Mouse (Mus musculus): ENCODE measurements around the gene D230025D16Rik.
A peak's percentile ranks its signal among the peaks of the same experiment; 100 is the strongest.

Gene D230025D16Rik

DNA sequence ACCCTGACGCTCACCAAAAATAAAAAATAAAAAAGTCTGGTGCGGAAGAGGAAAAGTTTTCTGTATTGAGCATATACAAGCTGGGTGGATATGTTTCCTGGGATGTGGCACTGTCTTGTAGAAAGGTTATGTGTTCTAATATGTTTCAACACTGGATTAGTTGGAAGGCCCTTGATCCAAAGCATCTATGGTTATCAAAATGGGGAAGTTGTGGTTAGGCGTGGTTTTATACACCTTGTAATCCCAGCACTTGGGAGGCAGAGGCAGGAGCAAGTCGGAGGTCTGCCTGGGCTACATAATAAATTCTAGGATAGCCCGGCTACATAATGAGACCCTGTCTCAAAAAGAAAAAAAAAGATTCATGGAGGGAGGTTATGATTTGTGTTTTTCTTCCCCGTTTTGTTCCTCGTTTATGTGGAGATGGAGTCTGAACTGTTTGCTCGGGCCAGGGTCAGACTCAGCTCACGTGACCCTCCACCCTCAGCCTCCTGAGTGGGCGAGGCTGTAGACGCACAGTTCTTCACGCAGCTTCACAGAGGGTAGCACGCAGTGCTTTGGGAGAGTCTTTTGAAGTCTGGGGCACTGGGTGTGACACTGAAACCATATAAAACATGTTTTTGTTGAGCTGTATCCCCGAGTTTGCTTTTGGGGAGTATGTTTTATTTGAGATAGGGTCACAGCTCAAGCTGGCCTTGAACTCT, 12.6 kb downstream of the D230025D16Rik start:
- no peak for DNase-seq

DNA sequence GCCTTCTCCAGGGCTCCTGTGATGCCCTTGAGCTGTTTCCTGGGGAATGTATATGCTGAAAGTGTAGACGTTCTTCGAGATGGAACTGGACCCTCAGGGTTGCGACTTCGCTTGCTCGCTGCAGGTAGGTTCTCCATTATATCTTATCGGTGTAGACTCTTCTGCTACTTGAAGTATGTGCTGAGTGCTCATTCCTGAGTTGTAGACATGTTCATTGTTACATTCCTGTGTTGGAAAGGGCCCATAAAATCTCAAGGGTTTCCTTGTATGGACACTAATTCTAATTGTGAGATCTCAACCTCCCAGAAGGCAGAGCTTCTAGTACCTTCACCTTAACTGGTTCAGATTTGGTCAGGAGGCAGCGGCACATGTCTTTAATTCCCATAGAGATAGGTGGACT, 16.1 kb downstream of the D230025D16Rik start:
- no peak for DNase-seq

DNA sequence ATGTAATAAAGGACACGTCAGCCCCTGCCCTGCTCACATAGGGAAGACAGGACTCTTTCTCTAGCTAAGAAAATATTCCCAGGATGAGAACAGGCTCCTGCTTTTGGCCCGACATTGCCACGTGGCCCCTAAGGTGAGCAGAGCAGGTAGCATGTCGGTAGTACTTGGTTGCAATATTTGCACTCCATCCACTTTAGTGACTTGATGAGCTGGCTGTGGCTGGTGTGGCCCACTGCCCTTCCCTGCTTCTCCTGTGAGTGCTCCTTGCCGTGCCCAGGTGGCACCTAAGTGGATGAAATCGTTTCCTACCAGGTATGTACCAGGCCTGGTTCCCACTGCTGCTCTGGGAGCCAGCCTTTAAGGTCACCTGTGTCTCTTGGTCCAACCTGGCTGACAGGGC, 27.0 kb downstream of the D230025D16Rik start:
- no peak for DNase-seq

GRCm38 (mm10) chr8:105252680-105253537, 28.0 kb downstream of the D230025D16Rik start:
- DNase-seq, result no peak

DNA sequence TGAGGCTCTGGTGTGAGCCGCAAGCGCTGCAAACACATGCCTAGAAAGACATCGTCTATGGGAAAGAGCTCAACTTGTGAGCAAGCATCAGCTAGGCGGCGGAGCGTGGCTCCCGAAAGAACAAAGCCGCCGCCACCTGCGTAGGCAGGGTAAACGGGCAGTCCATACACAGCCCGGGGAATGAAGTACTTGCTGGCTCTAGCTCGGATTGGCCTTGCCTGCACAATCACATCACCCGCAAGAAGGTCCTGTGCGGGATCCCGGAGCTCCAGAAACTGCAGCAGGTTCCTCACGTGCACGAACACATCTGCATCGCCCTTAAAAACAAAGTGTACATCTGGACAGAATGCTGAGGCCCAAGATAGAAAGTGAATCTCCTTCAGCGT, 28.8 kb downstream of the D230025D16Rik start:
- DNase-seq, result no peak

- peak; percentile 84 to 93 for DNase-seq
Observed at GRCm38 (mm10) chr8:105254152-105254965, 29.4 kb downstream of the D230025D16Rik start.

- DNase-seq, result peak in 1 of 2 experiments; percentile 25
Observed at GRCm38 (mm10) chr8:105254966-105255350, 30.0 kb downstream of the D230025D16Rik start, which contains the start of gene B3gnt9. Gene B3gnt9, minus strand, starts transcription at chr8:105255153.

DNA sequence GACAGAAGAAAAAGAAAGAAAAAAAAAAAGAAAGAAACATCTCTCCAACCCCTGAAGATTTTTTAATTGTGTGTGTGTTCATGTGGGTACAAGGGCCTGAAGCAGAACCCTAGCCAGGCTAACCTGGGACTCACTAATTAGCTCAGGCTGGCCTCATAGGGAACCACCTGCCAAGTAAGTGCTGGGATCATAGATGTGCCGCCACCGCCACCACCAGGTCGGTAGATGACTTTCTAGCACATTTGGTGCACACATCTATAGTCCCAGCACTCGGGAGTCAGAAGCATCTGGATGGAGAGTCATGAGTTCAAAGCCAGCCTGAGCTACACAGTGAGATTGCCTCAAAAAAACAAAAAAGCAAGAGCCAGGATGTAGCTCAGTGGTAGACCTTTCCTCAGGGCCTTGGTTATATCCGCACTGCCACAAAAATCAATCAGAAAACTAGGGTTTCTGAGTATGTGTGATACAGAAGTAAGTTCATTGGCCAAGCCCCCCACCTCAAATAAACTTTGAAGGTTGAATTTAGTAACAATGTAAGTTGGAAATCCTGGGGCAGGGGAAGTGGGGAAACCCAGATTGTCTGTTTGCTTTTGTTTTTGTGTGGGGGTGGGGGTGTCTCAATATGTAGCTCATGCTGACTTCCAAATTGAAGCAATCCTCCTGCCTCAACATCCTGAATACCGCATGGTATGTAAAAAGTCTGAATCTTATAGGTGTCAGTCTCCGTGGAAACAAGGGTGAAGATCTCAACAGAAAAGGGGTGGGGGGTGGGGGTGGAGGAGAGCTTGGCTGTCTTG, 32.6 kb downstream of the D230025D16Rik start:
- DNase-seq, result no peak

DNA sequence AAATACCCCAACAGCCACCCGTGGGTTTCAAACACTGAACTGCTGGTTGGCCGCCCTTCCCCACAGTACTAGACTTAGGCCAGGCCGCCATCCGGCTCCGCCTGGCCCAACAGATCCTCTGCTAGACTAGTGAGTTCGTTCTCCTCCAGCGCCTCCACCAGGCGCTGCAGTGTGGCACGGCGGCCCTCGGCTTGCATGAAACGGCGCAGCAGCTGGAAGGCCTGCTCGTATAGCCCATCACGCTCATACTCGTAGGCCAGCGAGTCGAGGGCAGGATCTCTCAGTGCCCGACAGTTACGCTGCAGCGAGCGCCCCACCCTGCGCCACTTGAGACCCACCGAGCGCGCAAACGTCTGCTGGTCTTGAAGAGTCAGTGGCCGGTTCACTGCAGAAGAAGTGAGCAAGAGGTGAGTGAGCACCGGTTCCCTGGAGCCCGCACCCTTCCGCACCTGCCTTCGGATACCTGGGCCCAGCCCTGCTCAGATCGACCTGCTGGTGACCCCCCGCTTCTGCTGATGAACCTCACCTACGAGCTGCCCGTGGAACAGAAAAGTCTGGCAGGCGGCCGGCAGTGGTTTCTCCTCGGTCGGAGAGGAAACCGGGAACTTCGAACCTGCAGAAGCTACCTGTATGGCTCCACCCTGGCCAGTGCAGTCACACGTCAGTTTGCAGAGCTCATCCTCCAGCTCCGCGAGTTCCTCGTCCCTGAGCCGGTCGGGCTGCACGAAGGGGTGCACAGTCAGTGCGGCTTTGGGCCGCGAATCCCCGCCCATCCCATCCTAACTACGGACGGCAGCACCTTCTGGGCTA, 34.2 kb downstream of the D230025D16Rik start:
- peak; percentile 36 to 52 for DNase-seq

GRCm38 (mm10) chr8:105259721-105260320, 34.9 kb downstream of the D230025D16Rik start:
- DNase-seq, result peak; percentile 81 to 86

- DNase-seq, result no peak
Observed at GRCm38 (mm10) chr8:105260371-105261099, 35.6 kb downstream of the D230025D16Rik start.

DNA sequence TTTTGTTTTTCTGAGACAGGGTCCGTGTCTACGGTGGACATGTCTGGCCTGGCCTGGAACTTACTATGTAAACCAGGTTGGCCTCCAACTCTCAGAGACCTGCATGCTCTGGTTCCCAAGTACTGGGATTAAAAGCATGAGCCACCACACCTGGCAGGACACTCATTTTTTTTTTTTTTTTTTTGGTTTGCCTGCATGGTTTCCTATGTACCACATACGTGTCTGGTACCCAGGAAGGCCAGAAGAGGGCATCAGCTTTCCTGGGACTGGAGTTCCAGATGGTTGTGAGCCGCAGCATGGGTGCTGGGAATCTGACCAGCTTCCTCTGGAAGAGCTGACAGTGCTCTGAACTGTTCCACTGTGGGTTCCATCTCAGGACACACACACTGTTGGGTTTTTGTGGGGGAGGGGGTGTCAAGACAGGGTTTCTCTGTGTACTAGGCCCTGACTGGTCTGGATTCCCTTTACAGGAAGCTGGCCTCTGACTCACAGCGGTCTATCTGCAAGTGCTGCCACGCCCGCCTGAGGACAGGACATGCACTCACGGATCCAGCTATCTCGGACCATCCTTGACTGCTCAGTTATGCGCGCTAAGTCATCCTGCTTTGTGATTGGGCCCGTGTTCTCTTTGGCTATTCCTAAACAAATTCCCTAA, 36.5 kb downstream of the D230025D16Rik start:
- DNase-seq, result no peak

DNA sequence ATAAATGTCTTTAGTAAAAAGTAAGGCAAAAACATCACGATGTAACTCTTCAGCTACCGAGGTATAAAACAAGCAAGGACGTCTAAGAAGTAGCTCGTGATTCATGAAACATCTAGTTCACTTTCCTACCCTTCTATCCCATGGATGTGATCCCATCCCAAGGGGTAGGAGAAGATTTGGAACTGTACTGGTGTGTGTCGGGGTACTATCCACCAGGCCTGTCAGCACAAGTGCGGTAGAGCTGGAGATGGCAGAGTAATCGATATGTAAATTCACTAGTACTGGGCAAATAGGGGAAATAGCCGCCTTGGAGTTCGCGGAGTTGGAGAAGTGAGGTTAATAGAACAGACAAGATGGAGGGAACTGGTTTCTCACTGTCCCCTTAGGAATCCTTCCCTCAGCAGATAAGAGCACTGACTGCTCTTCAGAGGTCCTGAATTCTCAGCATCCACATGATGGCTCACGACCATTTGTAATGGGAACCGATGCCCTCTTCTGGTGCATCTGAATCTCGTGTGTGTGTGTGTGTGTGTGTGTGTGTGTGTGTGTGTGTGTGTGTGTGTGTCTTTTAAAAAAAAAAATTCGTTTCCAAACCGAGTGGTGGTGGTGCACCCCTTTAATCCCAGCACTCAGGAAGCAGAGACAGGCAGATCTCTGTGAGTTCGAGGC, 38.4 kb downstream of the D230025D16Rik start:
- DNase-seq, result peak in 1 of 2 experiments; percentile 11

- DNase-seq, result peak; percentile 64 to 78
Observed at GRCm38 (mm10) chr8:105264024-105264982, 39.4 kb downstream of the D230025D16Rik start, which contains the start of the genes Tradd and Fbxl8. Gene Tradd, minus strand, starts transcription at chr8:105264609. Gene Fbxl8, plus strand, starts transcription at chr8:105264648.

- DNase-seq, result no peak
Observed at GRCm38 (mm10) chr8:105265128-105265527, 40.2 kb downstream of the D230025D16Rik start.

DNA sequence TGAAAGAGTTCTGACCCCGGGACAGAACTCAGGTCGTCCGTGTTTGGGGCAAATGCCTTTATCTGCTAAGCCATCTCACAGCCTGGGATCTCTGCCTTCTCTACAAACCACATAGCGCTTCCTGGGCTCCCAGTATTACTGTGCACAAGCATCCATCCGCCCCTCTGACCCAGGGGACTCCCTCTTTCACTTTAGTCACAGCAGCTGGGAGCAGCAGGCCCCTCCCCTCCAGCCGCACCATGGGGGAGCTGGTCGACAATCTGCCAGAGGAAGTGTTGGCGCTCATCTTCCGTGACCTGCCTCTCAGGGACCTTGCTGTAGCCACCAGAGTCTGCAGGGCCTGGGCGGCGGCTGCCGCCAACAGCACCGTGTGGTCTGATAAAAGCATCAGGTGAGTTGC, 41.8 kb downstream of the D230025D16Rik start:
- DNase-seq, result peak in 1 of 2 experiments; percentile 9

- peak; percentile 48 to 64 for DNase-seq
Observed at GRCm38 (mm10) chr8:105268342-105269074, 43.6 kb downstream of the D230025D16Rik start.

Measured in cerebellum, postnatal 25 days (tissue).